Mouse (Mus musculus) CD4-positive, CD25-positive, alpha-beta regulatory T cell, adult 9 weeks (primary cell): ENCODE measurements around the gene Mpped1. TPM values are rescaled to one million over a fixed set of nuclear protein-coding genes. Genes with fewer than 3 reads are reported as not detected.

ENCODE experiments used
- polyA plus RNA-seq: library from polyadenylated mRNA; unstranded; fragments of 100-300 nt; shearing (Covaris generic); gene quantifications from one replicate; pipeline ENCODE4 v1.2.1, GENCODE M21; 2017

The Mpped1 gene
- not detected for polyA plus RNA-seq

GRCm38 (mm10) chr15:83779387-83779786, at the start of gene Mpped1:
Gene Mpped1 (plus strand): TSS chr15:83779467.

Other genes with a start within 250 kb of the Mpped1 start
- gene Tspo, start 215.9 kb upstream of the Mpped1 start, polyA plus RNA-seq: 457 TPM
- gene Mcat, start 215.7 kb upstream of the Mpped1 start, polyA plus RNA-seq: 3.3 TPM
- 17.8 TPM for gene Ttll12, start 184.3 kb upstream of the Mpped1 start, polyA plus RNA-seq
- not detected for gene Scube1, start 54.4 kb upstream of the Mpped1 start, polyA plus RNA-seq